Mouse (Mus musculus): ENCODE measurements around the gene Repin1.

DNA sequence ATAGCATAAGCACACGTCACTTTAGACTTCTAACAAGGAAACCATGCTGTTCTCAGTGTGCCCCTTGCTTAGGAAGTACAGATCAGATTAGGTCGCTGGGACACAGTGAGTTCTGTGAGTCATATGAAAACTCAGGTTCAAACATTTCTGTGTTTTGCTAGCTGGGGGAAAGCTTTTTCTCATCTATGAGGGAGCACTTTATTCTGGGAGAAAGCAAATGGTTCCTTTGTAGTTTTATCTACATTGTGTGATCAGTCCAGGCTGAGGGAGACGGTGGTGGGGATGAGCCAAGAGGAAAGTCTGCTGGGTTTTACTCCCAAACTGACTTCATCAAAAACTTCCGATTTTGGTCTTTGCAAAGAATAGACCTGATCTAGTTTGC, 52.6 kb downstream of the Repin1 start:
- TF ChIP-seq CTCF (IDR thresholded peaks at IDR 0.05; ENCODE audit: low read depth, low read length) (no peak), POLR2A (IDR thresholded peaks at IDR 0.05; ENCODE audit: extremely low read depth, insufficient read depth, low read length) (no peak)
